Mouse (Mus musculus) left cerebral cortex, adult 11 months (tissue): Measurements from ENCODE around the gene Tex38.
A peak's percentile ranks its signal among the peaks of the same experiment; 100 is the strongest.

Experiments
- DNase-seq: peaks from one replicate; pipeline ENCODE4 v3.0.0; 2022; ENCODE audit warnings: low spot score

The Tex38 gene

DNA sequence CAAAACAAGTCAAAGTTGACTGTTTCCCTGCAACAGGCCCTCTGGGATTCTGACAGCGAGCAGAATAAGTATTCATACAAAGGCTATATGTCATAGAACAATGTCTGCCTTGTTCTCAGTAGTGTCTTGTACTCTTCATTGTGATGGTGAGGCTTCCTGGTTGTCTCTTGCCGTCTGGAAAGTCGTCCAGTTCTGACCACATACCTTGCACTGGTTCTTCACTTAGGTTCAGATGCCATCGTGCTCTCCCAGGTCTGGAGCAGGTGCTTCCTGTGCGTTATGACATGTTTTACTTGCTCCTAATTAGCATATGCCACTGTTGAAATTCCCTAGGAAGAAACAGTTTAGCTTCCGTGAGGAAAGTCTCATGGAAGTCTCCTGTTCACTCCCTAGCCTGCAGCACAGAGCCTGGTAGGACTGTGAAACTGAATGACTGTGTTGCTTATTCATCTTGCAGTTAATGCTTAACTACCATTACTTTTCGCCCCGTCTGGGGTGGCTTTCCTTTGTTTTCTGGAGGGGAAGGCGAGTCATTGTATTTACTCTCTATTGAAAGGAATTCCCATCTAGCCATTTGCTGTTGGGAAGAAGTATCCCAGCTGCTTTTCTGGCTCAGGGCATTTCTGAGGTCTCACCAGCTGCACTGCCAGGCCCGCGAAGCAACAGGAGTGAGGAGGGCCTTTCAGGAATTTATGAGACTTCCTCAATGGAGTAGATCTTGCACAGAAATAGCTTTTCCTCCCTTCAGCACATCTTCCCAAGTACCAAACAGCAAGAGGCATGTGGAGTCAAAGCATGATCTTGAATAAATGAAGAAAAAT is 13.0 kb downstream of the Tex38 start:
- no peak for DNase-seq

DNA sequence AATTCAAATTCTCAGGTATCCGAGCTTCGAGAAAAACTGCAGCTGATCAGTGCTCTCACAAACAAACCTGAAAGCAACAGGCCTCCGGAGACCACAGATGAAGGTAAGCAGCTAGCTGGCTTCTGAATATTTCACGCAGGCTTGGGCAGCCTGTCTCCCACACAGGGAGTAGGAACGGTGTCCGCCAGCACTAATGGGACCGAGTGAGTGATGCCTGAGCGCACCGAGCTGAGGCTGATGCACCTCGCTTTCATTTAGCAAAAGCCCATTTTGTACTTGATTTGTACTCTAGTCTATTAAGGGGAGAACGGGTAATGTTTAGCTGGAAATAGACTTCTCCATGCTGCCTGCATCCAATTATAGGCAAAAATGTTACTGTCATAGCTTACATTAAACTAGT is 16.2 kb downstream of the Tex38 start:
- DNase-seq, result no peak

DNA sequence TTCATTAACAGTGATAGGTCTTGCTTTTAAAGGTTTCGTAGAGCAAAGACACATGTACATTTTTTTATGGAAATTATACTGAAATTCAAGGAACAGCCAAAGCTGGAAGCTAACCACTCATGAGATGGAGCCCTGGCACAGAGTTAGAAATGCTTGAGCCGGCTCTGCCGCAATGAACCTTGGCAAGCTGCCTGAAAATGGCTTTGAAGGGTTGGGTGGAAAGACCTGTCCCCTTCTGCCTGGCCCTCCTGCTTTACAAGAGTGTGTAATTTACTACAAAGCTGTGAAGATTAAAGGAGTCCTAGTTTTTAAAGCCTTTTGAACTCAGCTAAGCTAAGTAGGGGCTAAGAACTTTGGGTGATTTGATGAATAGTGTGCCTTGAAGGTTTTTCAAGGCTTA is 19.6 kb downstream of the Tex38 start:
- DNase-seq, result no peak

DNA sequence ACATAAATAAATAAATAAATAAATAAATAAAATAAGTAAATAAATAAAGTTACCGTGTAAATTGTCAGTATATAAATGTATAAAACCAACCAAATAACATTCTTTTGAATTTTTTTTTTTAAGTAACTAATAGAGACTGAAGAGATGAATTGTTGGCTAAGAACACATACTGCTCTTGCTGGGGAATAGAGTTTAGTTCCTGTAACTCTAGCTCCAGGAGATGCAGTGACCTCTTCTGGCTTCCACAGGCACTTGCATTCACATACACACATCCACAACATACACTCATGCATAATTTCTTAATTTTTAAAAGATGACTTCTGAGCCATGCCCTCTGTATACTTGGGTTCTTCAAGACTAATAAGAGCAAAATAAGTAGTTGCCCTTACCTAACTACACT is 26.0 kb downstream of the Tex38 start:
- no peak for DNase-seq

DNA sequence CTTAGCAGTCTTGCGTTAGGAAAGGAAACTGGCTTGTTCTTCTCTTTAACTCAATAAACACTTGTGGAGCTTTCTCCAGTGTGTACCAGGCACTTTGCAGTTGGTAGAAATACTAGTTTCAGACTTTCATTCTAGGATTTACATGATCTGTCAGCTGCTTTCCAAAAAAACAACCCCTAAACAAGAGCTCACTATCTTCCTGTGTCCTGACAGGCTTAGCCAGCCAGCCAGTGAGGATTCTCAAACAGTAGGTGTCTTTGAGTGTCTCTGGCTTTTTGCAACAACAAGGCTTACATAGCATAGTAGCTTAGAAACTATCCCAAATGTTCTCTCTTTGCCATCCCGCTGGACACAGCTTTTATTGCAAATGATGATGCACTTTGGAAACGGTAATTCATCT is 26.7 kb downstream of the Tex38 start:
- DNase-seq, result no peak

DNA sequence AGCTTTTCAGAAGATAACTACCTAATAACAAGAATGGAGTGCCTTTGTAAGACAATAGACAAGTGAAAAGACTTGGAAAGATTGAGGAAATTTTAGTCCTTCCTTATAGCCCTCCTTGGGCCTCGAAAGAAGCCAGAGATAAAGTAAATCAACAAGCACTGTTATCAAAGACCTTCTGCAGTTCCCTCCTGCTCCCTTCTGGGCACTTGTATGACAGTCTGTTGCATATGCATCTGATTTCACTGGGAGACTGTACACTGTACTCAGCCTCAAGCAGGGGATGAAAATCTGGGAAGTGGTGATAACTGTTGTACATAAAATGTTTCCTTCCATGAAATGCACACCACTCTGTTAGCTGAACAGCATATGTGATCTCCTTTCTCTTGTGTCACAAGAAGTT is 31.5 kb downstream of the Tex38 start:
- DNase-seq, result no peak

DNA sequence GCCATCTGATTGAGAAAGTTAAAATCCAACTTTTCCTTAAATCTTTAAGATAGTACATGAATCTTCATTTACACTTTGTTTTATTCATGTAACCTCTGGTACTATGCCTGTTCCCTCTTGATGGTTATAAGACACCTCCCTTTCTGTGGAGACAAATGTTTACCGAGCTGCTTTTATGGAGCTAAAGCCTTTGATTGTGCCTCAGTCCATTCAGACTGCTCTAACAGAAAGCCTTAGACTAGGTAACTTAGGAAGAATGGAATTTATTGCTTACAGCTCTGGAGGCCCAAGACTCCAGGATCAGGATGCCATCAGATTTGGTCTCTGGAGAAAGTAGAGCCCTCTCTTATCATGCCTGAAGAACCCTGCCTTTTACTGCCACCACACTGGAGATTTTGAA is 32.6 kb downstream of the Tex38 start:
- no peak for DNase-seq

DNA sequence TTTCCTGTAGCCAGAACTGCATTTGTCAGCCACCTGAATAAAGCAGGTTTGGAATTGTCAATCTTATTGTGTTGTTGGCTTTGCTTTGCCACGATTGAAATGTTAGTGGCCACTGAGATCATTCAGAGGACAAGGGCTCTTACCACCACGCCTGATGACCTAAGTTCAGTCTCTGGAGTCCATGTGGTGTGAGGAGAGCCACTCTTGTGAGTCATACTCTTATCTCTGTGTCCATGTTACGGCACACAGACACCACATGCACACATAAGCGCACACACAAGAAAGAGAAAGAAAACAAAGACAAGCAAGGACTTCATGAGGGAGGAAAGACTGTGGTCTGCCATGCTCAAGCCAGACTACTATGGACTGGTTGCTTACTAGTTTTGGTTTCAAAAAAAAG is 37.7 kb downstream of the Tex38 start:
- DNase-seq, result no peak

DNA sequence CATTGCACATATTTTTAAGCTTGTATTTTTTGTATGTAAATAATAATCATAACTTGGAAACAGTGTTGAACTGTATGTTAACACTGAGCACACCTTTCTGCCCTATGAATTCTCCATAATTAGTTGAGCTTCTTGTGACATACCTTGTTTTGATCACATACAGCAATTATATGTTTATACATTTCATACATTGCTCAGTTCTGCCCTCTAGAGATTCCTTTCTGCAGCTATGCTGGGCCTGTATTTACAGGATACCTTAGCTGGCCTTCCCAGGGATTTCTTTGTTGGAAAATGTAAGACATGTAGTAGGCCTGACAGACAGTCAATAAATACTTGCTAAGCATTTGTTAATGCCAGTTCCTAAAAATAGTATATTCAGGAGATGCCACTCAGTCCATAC is 38.2 kb downstream of the Tex38 start:
- no peak for DNase-seq

DNA sequence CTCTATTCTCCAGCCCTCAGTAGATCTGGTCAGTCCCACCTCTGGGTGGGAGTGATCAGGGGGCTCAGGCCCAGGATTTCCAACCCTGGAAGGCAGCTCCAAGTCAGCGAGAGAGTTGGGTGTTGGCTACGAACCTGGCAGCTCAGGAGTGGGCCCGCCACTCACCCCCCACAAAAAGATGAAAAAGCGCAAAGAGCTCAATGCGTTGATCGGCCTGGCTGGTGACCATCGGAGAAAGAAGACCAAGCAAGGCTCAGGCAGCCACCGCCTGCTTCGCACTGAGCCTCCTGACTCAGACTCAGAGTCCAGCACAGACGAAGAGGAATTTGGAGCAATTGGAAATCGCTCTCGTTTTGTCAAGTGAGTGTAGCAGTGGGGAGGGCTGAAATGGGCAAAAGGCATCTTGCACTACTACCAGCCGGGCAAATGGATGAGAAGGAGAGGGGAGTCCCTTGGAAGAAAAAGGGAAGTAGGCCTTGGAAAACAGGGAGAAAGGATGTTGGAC is 42.3 kb downstream of the Tex38 start:
- no peak for DNase-seq

DNA sequence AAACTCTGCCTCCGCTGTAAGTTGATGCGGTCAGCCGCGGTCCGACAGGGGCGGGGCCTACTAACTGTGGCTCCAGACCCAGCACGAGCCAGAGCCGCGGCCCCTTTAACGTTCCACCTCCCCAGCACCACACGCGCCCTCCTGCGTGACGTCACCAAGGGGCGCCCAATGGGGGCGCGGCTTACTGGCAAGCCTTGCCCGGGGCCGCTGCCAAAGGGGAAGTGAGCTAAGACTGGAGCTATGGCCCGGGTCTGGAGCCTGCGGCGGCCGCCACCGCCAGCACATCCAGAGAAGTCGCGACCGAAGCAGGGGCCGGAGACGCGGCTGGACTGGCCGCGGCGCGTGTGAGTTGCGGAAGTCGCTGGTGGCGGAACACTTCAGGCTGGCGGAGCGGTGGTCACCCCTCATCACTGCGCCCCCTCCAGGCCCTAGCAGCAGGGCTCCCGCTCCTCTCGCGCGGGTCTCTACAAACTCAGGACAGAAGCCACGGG is 43.2 kb downstream of the Tex38 start, which contains the start of gene Efcab14:
Gene Efcab14 (plus strand): TSS at position 194 of the 491 bp plus-strand sequence.
- DNase-seq, result peak; percentile 94

DNA sequence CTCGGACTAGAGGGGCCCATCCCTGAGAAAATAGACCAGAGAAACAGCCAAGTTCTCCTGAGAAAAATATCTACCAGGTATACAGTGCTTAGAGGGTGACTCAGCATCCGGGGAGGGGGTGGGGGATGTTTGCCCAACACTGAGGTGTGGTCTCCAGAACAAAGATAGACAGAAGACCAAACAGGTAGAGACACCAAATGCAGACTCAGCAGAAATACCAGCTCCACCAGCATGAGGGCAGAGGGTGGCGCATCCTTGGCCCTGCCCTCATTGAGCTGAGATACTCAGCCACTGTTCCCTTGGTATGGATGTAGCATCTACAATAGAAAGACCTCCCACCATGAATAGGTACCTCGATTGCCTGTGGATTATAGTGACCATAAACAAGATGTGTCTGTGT is 46.0 kb downstream of the Tex38 start:
- DNase-seq, result no peak

DNA sequence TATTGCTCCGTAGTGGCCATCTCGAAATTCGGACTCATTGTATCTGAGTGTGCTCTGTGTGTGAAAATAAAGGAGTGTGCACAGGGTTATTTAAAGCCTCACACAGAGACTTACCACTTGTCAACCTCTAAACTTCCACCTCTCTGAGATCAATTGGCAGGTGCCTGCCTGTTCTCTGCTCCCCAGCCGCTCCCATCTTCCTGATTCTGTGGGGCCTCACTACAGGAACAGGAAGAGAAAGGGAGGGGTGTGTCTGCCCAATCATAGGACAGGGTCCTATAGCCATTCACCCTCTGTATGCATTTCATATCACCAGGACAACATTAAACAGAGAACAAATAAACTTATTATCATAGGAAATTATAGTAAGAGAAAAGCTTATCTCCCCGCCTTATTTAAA is 47.1 kb downstream of the Tex38 start:
- DNase-seq, result no peak

DNA sequence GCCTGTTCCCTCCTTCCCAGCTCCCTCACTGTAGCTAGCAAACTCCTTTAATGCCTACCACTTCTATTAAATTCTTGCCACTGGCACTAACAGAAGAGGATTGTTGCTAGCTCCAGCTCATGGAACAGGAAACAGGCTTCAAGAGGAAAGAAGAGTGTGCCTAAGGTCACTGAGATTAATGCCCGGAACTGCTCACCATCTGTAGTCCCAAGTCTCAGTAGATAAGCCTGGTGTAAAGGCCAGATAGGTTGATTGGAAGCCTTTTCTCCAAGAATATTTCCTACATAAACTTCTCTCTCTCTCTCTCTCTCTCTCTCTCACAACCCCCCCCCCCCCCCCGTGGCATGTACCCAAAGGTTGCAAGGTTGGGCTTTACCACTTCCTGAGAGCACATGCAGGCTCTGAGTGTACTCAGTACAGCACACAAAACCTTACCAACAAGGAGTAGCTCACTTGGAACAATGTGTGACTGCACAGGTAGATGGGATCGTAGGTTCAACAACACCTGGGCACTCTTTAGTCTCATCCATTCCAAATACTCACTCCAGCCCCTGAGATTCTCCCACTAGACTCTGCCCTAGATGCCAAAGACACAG is 48.5 kb downstream of the Tex38 start:
- DNase-seq, result no peak

DNA sequence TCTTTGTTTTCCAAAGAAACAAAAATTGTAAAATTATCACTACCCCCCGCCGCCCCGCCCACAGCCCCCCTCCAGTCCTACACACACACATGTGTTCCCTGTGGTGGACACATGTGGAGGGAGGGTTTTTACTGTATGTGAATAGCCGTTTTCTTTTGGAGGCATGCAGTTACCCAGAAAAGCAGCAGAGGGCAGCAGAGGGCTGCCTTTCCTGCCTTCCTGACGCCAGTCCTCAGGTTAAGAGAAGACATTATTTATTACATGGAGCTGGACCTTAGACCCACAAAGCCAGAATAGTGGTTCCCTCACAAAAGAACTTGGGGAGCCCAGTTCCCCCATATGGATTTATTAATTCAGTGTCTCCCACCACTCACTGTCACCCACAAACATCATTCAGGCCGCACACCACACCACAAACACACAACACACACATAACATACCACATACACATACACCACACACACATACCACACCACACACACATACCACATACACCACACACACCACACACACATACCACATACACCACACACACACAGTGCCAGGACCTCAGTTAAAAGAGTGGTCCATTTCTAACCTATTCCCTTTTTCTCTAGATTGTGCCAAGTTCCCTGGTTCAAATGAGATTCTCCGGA is 49.1 kb downstream of the Tex38 start:
- DNase-seq, result peak; percentile 53
